Mouse (Mus musculus) intestine, embryonic 14.5 days (tissue): Measurements from ENCODE around the gene Srek1. TPM values are rescaled to one million over a fixed set of nuclear protein-coding genes. Genes with fewer than 3 reads are reported as not detected.

Experiments
- ATAC-seq: fragments of 200-750 bp; cut with Nextera tagmentation; replicated peaks from 2 replicates; pipeline ENCODE4 v1.8.0; 2017; ENCODE audit warnings: low read depth, moderate number of reproducible peaks, moderate TSS enrichment, moderate library complexity; ENCODE audit not compliant: low FRiP score, low TSS enrichment
- DNase-seq: peaks from one replicate; pipeline ENCODE4 v3.0.0-alpha.2; 2018; ENCODE audit warnings: low spot score
- H3K27ac ChIP-seq: fragments of 300-500 bp; sonication (generic); 2 replicates; pipeline ENCODE4 v1.5.1; 2014; ENCODE audit warnings: low read depth, mild to moderate bottlenecking, control low read depth
- H3K27me3 ChIP-seq: fragments of 300-500 bp; sonication (generic); replicated peaks from 2 replicates; pipeline ENCODE4 v1.6.1; 2014; ENCODE audit warnings: low read length, control low read depth; ENCODE audit not compliant: control insufficient read depth, insufficient read depth
- H3K36me3 ChIP-seq: fragments of 300-500 bp; sonication (generic); 2 replicates; pipeline ENCODE4 v1.6.1; 2014; ENCODE audit warnings: low read length, control low read depth; ENCODE audit not compliant: control insufficient read depth, insufficient read depth
- H3K4me1 ChIP-seq: fragments of 300-500 bp; sonication (generic); replicated peaks from 2 replicates; pipeline ENCODE4 v1.6.1; 2014; ENCODE audit warnings: low read length, control low read depth, mixed read lengths; ENCODE audit not compliant: control insufficient read depth, insufficient read depth
- H3K4me2 ChIP-seq: fragments of 300-500 bp; sonication (generic); 2 replicates; pipeline ENCODE4 v1.6.1; 2014; ENCODE audit warnings: low read length
- H3K4me3 ChIP-seq: fragments of 300-500 bp; sonication (generic); 2 replicates; pipeline ENCODE4 v1.5.1; 2014; ENCODE audit warnings: low read depth, low read length, control low read depth, mixed read lengths
- H3K9ac ChIP-seq: fragments of 300-500 bp; sonication (generic); 2 replicates; pipeline ENCODE4 v1.6.1; 2014; ENCODE audit warnings: mild to moderate bottlenecking, low read length
- H3K9me3 ChIP-seq: fragments of 300-500 bp; sonication (generic); 2 replicates; pipeline ENCODE4 v1.6.1; 2016; ENCODE audit warnings: low read length, control low read depth; ENCODE audit not compliant: control insufficient read depth
- WGBS: fragments of 180-500 bp; shearing (Covaris S2); extraction: QIAGEN DNeasy Blood & Tissue Kit; methylation state at CpG from one replicate; pipeline ENCODE4 v1.1.7; 2014; 5-methylcytosine and 5-hydroxymethylcytosine counted together
- polyA plus RNA-seq: library from polyadenylated mRNA; unstranded; fragments of >200 nt; fragmentation: Nextera tagmentation; extraction: Ambion mirVana; gene quantifications from 2 replicates; pipeline ENCODE4 v1.2.1, GENCODE M21; 2014

Gene Srek1
- 91.6 and 101 TPM in 2 replicates for polyA plus RNA-seq

- WGBS = under 1% methylated on average over 81 of the region's 81 CpGs
- peak within 1 kb of the TSS; percentile 73 for H3K4me2 ChIP-seq
Observed at GRCm38 (mm10) chr13:103774119-103774757, at the start of gene Srek1. Srek1 (minus strand) TSS chr13:103774608.

GRCm38 (mm10) chr13:103822270-103822669, 47.9 kb upstream of the Srek1 start:
- Histone ChIP-seq H3K4me2 (no peak overlapping the region), H3K9ac (no peak overlapping the region), H3K9me3 (no peaks in the 10 kb centered on the region), H3K36me3 (peaks cover 64% of the 10 kb centered on the region), H3K4me3 (no peak overlapping the region), H3K4me1 (no peaks in the 10 kb centered on the region), H3K27ac (no peak overlapping the region), H3K27me3 (no peaks in the 10 kb centered on the region)
- DNase-seq (no peak), ATAC-seq (no peak)
- 87% methylated on average over 1 of the region's 1 CpGs for WGBS

More at GRCm38 (mm10) chr13:103774119-103774757, at the start of gene Srek1:
- ATAC-seq (peak; percentile 97), DNase-seq (peak; percentile 98)
- H3K4me3 ChIP-seq = peak within 1 kb of the TSS; percentile 90
- no peaks in the 10 kb centered on the region for H3K9me3 ChIP-seq
- H3K27me3 ChIP-seq = no peaks in the 10 kb centered on the region
- peaks cover 8% of the 10 kb centered on the region; the same call in 1 of the 2 replicates for H3K36me3 ChIP-seq
- H3K4me1 ChIP-seq = peaks cover 21% of the 10 kb centered on the region
- H3K9ac ChIP-seq = peak within 1 kb of the TSS; percentile 93
- peak within 1 kb of the TSS; percentile 98 for H3K27ac ChIP-seq

GRCm38 (mm10) chr13:103819377-103819776, 45.0 kb upstream of the Srek1 start:
- Histone ChIP-seq H3K27ac (no peak overlapping the region), H3K9me3 (no peaks in the 10 kb centered on the region), H3K36me3 (peaks cover 72% of the 10 kb centered on the region), H3K4me2 (no peak overlapping the region), H3K9ac (no peak overlapping the region), H3K27me3 (no peaks in the 10 kb centered on the region), H3K4me3 (no peak overlapping the region), H3K4me1 (no peaks in the 10 kb centered on the region)
- DNase-seq = no peak
- ATAC-seq = no peak
- 78% methylated on average over 5 of the region's 5 CpGs for WGBS

GRCm38 (mm10) chr13:103817935-103818334, 43.5 kb upstream of the Srek1 start:
- 91% methylated on average over 3 of the region's 3 CpGs for WGBS
- Histone ChIP-seq H3K27me3 (no peaks in the 10 kb centered on the region), H3K36me3 (peaks cover 59% of the 10 kb centered on the region), H3K9me3 (no peaks in the 10 kb centered on the region), H3K4me1 (no peaks in the 10 kb centered on the region), H3K4me3 (no peak overlapping the region), H3K9ac (no peak overlapping the region), H3K27ac (no peak overlapping the region), H3K4me2 (no peak overlapping the region)
- DNase-seq (no peak), ATAC-seq (no peak)

GRCm38 (mm10) chr13:103807464-103807863, 33.1 kb upstream of the Srek1 start:
- DNase-seq = no peak
- ATAC-seq = no peak
- Histone ChIP-seq H3K4me3 (no peak overlapping the region), H3K27me3 (no peaks in the 10 kb centered on the region), H3K27ac (no peak overlapping the region), H3K9ac (no peak overlapping the region), H3K9me3 (no peaks in the 10 kb centered on the region), H3K4me1 (no peaks in the 10 kb centered on the region), H3K4me2 (no peak overlapping the region), H3K36me3 (no peaks in the 10 kb centered on the region)
- WGBS = 51% methylated on average over 5 of the region's 5 CpGs

- DNase-seq (no peak), ATAC-seq (no peak)
- WGBS = 58% methylated on average over 6 of the region's 6 CpGs
- Histone ChIP-seq H3K36me3 (no peaks in the 10 kb centered on the region), H3K9me3 (no peaks in the 10 kb centered on the region), H3K4me3 (no peak overlapping the region), H3K27ac (no peak overlapping the region), H3K27me3 (no peaks in the 10 kb centered on the region), H3K4me1 (no peaks in the 10 kb centered on the region), H3K4me2 (no peak overlapping the region), H3K9ac (no peak overlapping the region)
Observed at GRCm38 (mm10) chr13:103806210-103806851, 31.9 kb upstream of the Srek1 start.

GRCm38 (mm10) chr13:103803721-103804120, 29.3 kb upstream of the Srek1 start:
- no peak for ATAC-seq
- no peak overlapping the region for H3K4me2 ChIP-seq
- WGBS = 78% methylated on average over 5 of the region's 5 CpGs
- H3K9me3 ChIP-seq = no peaks in the 10 kb centered on the region
- H3K27me3 ChIP-seq = no peaks in the 10 kb centered on the region
- H3K36me3 ChIP-seq = no peaks in the 10 kb centered on the region
- no peak for DNase-seq
- H3K4me1 ChIP-seq = no peaks in the 10 kb centered on the region
- H3K9ac ChIP-seq = no peak overlapping the region
- H3K4me3 ChIP-seq = no peak overlapping the region
- H3K27ac ChIP-seq = no peak overlapping the region

GRCm38 (mm10) chr13:103801021-103801420, 26.6 kb upstream of the Srek1 start:
- WGBS = 87% methylated on average over 1 of the region's 1 CpGs
- H3K27ac ChIP-seq = no peak overlapping the region
- H3K27me3 ChIP-seq = no peaks in the 10 kb centered on the region
- no peak overlapping the region for H3K4me2 ChIP-seq
- DNase-seq (no peak), ATAC-seq (no peak)
- H3K4me3 ChIP-seq = no peak overlapping the region
- no peak overlapping the region for H3K9ac ChIP-seq
- no peaks in the 10 kb centered on the region for H3K36me3 ChIP-seq
- H3K9me3 ChIP-seq = no peaks in the 10 kb centered on the region
- no peaks in the 10 kb centered on the region for H3K4me1 ChIP-seq
